Mouse (Mus musculus) spleen, postnatal 36 days (tissue): ENCODE measurements around the gene Avpi1.

Source experiments
- DNase-seq, 2 experiments: peaks; one replicate each; pipeline ENCODE4 v3.0.0; 2022; ENCODE audit warnings: low spot score in 2 of 2, mixed read lengths in 1 of 2

Gene Avpi1

DNA sequence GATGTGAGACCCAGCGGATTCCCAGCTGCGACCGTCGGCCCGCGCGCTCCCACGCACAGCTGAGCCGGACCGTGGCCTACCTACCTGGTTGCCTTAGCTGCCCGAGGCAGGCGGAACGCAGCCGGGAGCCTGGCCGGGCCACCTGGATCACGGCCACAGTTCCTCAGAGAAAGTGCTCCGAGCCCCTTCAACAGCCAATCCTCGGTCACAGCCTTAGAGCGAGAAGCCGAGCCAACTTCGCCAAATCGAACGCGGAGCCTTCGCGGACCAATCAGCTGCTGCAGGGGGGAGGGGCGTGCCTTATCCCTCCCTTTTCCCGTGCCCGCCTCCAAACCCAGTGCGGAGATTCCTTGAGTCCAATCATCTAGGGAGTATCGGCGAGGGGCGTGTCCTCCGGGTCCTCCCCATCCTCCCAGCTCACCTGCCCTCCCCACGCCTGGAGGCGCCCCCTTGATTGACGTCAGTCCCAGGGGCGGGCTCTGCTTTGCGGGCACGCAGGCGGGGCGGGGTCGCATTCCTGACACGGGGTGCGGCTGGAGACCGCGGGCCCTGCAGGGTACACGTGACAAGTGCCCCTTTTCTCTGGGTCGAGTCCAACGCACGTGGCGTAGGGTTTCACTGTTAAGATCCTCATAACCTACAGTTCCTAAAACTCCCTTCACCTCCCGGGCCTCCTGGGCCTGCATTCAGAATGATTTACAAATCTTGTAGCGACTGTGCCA, at the start of gene Avpi1:
Gene Avpi1, minus strand, starts transcription at position 273 of the 722 bp plus-strand sequence.
- DNase-seq: peak; percentile 90

- no peak for DNase-seq
Observed at GRCm38 (mm10) chr19:42177461-42177860, 48.6 kb upstream of the Avpi1 start.

- peak in 1 of 2 experiments; percentile 16 for DNase-seq
Observed at GRCm38 (mm10) chr19:42176841-42177240, 48.0 kb upstream of the Avpi1 start.

GRCm38 (mm10) chr19:42170025-42170969, 41.4 kb upstream of the Avpi1 start:
- peak; percentile 94 to 95 for DNase-seq

- no peak for DNase-seq
Observed at GRCm38 (mm10) chr19:42169322-42169975, 40.6 kb upstream of the Avpi1 start.

DNA sequence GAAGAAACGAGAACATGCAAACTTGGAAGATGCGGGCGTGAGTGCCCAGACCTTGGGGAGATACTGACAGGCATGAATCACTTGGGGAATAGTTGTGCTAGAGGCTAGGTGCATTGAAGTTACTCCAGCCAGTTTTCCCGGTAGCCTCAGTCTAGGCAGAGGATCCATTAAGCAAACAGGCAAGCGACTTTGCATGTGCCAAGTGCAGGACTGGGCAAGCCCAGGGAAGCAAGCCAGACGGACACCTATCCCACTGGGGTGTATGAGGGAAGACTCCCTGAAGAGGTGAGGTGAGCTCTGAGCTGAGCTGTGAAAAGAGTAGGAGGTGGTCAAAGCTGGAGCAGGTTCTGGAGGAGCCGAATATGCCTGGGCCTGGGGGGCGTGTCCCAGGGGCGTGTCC, 38.6 kb upstream of the Avpi1 start:
- DNase-seq: no peak

GRCm38 (mm10) chr19:42166766-42167165, 37.9 kb upstream of the Avpi1 start:
- DNase-seq: no peak

- peak; percentile 56 to 79 for DNase-seq
Observed at GRCm38 (mm10) chr19:42166130-42166529, 37.3 kb upstream of the Avpi1 start.

GRCm38 (mm10) chr19:42164188-42164587, 35.3 kb upstream of the Avpi1 start:
- DNase-seq: no peak

DNA sequence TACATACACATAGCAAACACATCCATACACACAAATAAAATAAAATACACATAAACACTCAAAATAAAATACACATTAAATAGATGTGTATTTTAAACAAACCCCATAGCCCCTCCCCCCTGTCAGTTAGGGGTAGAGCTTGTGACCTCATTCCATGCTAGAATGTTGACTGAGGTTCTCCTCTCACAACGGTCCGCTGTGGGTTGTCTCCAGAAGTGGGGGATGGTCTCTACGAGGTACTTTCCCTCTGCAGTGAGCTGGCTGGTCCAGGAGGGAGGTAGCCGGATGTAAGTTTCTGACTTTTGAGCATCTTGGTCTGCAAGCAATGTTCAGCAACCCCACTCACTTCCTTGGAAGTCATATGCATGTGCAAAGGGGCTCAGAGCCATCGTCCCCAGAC, 34.9 kb upstream of the Avpi1 start, which contains the start of gene Zfyve27:
Gene Zfyve27, plus strand, starts transcription at position 188 of the 400 bp plus-strand sequence.
- no peak for DNase-seq

DNA sequence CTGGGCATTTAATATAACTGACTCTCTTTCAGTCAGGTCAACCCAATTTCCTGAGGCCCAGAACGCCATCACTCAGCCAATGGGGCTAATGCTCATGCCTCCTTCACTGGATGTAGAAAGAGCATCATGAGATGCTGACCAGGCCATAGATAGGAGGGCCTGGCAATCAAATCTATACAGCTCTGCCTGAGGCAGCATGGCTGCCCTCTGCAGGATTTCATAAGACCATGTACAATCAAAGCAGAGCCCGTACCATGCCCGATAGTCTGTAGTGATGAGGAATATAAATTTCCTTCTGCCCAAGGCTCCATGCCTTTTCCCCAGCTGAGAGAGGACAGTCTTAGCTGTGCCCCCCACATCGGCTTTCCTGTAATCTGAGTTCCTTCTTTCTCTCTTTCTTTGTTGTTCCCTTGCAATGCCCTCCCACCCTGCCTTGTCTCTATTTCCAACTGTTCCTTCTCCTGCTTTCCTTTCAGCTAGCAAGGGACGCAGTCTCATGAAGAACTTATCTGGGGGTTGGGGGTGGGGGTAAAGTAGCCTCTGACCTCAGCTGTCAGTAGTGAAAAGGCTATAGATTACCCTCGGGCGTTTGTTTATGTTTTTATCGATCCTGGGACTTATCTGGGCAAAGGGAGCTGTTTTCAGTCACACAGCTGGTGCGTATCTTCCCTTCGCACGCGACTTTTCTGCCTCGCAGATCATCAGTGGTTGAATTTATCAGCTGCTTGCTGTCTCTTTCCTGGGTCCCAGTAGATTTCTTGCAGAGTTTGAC, 29.6 kb upstream of the Avpi1 start:
- DNase-seq: no peak

DNA sequence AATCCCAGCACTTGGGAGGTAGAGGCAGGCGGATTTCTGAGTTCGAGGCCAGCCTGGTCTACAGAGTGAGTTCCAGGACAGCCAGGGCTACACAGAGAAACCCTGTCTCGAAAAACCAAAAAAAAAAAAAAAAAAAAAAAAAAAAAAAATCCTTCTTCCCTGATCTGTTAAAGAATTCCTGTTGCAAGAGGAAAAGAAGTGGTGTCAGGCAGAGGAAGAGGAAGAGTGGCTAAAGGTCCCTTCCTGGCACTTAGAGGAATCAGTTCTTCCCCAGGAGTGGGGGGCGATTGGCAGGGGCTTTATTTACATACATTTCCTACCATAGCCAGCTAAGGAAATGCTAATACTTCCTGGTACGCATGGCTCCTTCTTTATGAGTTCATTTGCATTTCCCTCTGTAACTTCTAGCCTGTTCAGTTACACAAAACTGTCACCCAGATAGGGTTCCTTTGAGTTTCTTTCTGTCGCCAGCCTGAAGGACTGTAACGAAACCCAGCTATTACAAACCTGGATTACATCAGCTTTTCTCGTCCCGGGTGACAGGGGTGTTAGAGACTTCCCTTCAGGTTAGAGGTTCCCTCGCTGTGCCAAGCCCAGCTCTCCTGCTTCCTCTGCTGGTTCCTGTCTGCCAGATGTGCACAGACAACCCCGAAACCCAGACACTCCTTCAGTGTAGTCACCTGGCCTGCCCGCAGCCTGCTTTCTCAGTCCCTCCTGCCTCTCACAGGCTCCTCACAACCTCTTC, 28.8 kb upstream of the Avpi1 start:
- DNase-seq: no peak

DNA sequence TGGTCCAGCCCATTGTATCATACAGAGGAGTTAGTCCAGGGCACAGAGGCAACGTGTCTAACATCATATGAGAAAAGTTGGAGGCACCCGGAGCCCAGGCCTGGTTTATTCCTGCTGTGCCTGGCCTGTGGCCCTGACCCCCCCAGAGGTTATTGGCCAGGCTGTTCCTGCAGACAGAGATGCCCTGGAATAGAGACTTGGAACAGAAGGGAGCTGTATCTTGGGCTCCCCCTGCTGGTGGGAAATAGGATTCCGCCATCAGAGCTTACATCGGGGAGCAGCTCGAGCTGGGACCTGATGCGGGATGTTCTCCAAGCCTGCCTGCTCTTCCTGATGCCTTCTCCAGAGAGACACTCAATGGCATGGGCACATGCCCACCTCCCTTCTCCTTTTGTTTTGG, 23.1 kb upstream of the Avpi1 start:
- peak; percentile 39 to 60 for DNase-seq

- DNase-seq: no peak
Observed at GRCm38 (mm10) chr19:42148569-42148860, 19.7 kb upstream of the Avpi1 start.

DNA sequence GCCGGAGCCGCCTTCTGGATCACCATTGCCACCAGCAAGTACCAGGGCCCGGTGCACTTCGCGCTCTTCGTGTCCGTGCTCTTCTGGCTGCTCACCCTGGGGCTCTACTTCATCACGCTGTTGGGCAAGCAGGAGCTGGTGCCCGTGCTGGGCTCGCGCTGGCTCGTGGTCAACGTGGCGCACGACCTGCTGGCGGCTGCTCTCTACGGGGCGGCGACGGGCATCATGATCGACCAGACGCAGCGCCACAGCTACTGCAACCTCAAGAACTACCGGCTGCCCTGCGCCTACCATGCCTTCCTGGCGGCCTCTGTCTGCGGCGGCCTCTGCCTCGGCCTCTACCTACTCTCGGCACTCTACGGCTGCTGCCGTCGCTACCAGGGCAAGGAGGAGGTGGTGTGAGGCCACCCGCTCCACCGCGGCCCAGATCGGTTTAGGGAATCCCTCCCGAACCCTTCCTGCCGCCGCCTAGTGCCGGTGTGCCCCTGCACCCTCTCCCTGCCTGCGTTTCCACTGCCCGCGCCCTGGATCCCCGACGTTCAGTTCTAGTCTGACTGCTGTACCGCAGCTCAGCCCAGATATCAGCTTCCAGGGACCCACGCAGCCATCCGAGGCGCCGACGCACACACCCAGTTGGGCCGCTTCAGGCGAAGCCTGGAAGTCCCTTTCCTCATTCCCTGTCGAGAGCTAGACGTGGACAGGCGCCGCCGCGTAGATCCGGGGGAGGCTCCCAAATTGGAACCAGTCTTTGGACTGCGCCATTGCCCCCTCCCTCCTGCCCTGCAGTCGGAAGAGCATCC, 19.1 kb upstream of the Avpi1 start:
- no peak for DNase-seq

GRCm38 (mm10) chr19:42147170-42147768, 18.4 kb upstream of the Avpi1 start, which contains the start of gene Marveld1:
Marveld1 (plus strand) TSS chr19:42147400.
- peak; percentile 40 to 48 for DNase-seq

- DNase-seq: no peak
Observed at GRCm38 (mm10) chr19:42146276-42147010, 17.6 kb upstream of the Avpi1 start.

DNA sequence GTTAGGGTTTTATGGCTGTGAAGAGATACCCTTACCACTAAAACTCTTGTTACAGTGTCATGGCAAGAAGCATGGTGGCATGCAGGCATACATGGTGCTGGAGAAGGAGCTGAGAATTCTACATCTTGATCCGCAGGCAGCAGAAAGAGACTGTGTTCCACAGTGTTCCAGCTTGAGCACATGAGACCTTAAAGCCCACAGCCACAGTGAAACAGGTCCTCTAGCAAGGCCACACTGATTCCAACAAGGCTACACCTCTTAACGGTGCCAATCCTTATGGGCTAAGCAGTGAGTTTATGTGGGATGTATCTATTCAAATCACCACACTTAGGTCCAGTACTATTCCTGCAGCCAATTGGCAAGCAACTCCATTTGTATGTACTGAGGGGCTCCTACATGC, 16.9 kb upstream of the Avpi1 start:
- no peak for DNase-seq

DNA sequence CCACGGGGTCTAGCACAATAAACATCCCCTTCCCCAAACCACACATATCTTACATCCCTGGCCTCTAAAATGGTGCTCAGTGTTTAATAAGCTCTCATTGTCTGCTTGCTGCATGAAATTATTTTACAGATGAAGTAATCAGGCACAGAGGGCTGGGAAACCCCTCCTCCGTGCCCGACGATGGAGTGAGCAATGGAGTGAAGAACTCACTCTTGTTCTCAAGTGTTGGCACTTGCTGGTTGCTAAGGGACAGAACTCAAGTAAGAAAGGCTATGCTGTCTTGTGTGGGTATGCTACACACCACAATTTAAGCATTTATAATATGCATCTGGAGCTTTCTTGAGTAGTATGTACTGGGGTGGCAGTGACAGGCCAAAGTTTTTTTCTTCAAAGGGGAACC, 16.4 kb upstream of the Avpi1 start:
- no peak for DNase-seq
